Mouse (Mus musculus): ENCODE measurements around the gene Rnaseh2b.

Rnaseh2b gene

GRCm38 (mm10) chr14:62322581-62323344 lies 30.4 kb downstream of the Rnaseh2b start:
- no peak for DNase-seq (ENCODE audit: low spot score)

GRCm38 (mm10) chr14:62323457-62323856 lies 31.1 kb downstream of the Rnaseh2b start:
- no peak for DNase-seq (ENCODE audit: low spot score)

GRCm38 (mm10) chr14:62324943-62325342 lies 32.6 kb downstream of the Rnaseh2b start:
- DNase-seq (ENCODE audit: low spot score), result no peak

- DNase-seq (ENCODE audit: low spot score), result no peak
Measured at GRCm38 (mm10) chr14:62326026-62326425, 33.6 kb downstream of the Rnaseh2b start.

GRCm38 (mm10) chr14:62327171-62327570 lies 34.8 kb downstream of the Rnaseh2b start:
- no peak for DNase-seq (ENCODE audit: low spot score)

GRCm38 (mm10) chr14:62328606-62329005 lies 36.2 kb downstream of the Rnaseh2b start:
- DNase-seq (ENCODE audit: low spot score), result no peak

GRCm38 (mm10) chr14:62329631-62330030 lies 37.2 kb downstream of the Rnaseh2b start:
- no peak for DNase-seq (ENCODE audit: low spot score)

GRCm38 (mm10) chr14:62331457-62331856 lies 39.1 kb downstream of the Rnaseh2b start:
- DNase-seq (ENCODE audit: low spot score), result no peak

- peak; percentile 71 for DNase-seq (ENCODE audit: low spot score)
Measured at GRCm38 (mm10) chr14:62331866-62332619, 39.7 kb downstream of the Rnaseh2b start.

- no peak for DNase-seq (ENCODE audit: low spot score)
Measured at GRCm38 (mm10) chr14:62333909-62334687, 41.7 kb downstream of the Rnaseh2b start.

- no peak for DNase-seq (ENCODE audit: low spot score)
Measured at GRCm38 (mm10) chr14:62339196-62339595, 46.8 kb downstream of the Rnaseh2b start.

- DNase-seq (ENCODE audit: low spot score), result no peak
Measured at GRCm38 (mm10) chr14:62341887-62342642, 49.7 kb downstream of the Rnaseh2b start.

GRCm38 (mm10) chr14:62342643-62343144 lies 50.3 kb downstream of the Rnaseh2b start:
- no peak for DNase-seq (ENCODE audit: low spot score)

GRCm38 (mm10) chr14:62346570-62346969 lies 54.2 kb downstream of the Rnaseh2b start:
- DNase-seq (ENCODE audit: low spot score), result no peak

- DNase-seq (ENCODE audit: low spot score), result no peak
Measured at GRCm38 (mm10) chr14:62347103-62347502, 54.7 kb downstream of the Rnaseh2b start.

- DNase-seq (ENCODE audit: low spot score), result no peak
Measured at GRCm38 (mm10) chr14:62349786-62350185, 57.4 kb downstream of the Rnaseh2b start.

- DNase-seq (ENCODE audit: low spot score), result no peak
Measured at GRCm38 (mm10) chr14:62350186-62350585, 57.8 kb downstream of the Rnaseh2b start.

GRCm38 (mm10) chr14:62350890-62351289 lies 58.5 kb downstream of the Rnaseh2b start:
- DNase-seq (ENCODE audit: low spot score), result no peak

- no peak for DNase-seq (ENCODE audit: low spot score)
Measured at GRCm38 (mm10) chr14:62353372-62353771, 61.0 kb downstream of the Rnaseh2b start.

GRCm38 (mm10) chr14:62353793-62354192 lies 61.4 kb downstream of the Rnaseh2b start:
- DNase-seq (ENCODE audit: low spot score), result no peak

- DNase-seq (ENCODE audit: low spot score), result no peak
Measured at GRCm38 (mm10) chr14:62355201-62355600, 62.8 kb downstream of the Rnaseh2b start.
